In the genomic region with DNA sequence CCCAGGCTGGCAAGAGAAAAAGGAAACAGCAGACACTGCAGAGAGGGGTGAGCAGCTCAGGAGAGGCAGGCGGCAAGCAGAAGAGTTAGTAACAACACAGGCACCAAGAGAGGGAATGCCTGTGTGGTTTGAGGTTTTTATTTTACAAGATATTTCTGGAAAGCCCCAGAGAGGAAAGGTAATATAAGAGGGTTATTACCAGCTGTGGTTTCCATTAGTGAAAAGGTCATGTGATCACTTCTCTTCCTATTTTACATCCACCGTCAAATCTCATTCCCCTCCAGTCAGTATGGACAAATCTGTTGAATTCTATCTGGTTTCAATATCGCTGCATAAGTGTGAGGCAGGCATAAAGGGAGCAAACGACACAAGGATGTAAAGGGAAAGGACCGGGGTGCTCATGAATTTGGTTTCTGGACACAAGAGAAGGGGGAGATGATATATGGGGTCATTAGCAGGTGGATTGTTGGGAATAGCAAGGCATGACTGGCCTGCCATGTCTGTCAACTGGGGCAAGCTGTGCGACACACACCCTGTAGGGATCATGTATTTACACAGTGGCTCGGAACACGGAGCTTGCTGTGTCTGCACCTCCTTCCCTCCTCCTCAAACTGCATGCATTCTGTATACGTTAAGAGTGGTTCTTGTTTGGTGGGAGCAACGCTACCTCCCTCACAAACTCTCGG, we compare ENCODE assay signal across 9 mouse cellular contexts. TPM values are rescaled to one million over a fixed set of nuclear protein-coding genes. Genes with fewer than 3 reads are reported as not detected.
DNase-seq lines count a peak whose midpoint lies in the region; ATAC-seq and TF ChIP-seq lines count a peak whose summit lies in the region.
"Had no signal": no experiment of that assay in that cellular context is flagged by ENCODE, and none has a peak within 500 bp of the region (broad histone marks: within the 10 kb centered on the region; RNA-seq: fewer than 3 reads in every experiment).

No protein-coding gene starts in this region.

- no peaks in the 10 kb centered on the region for H3K36me3 ChIP-seq in embryonic facial prominence, embryonic 11.5 days (replicated peaks; ENCODE audit: control insufficient read depth, insufficient read depth, low read depth, low read length)
- no peaks in the 10 kb centered on the region for H3K36me3 ChIP-seq in embryonic facial prominence, embryonic 10.5 days (replicated peaks)
- H3K36me3 ChIP-seq in midbrain, embryonic 15.5 days (replicated peaks) = no peaks in the 10 kb centered on the region

- H3K9me3 ChIP-seq in embryonic facial prominence, embryonic 11.5 days (replicated peaks; ENCODE audit: control insufficient read depth, low read length) = no peaks in the 10 kb centered on the region
- no peaks in the 10 kb centered on the region for H3K9me3 ChIP-seq in embryonic facial prominence, embryonic 10.5 days
- no peaks in the 10 kb centered on the region for H3K9me3 ChIP-seq in midbrain, embryonic 15.5 days

- H3K4me3 ChIP-seq in embryonic facial prominence, embryonic 11.5 days (ENCODE audit: low read depth, low read length) = no peak overlapping the region
- H3K4me3 ChIP-seq in embryonic facial prominence, embryonic 10.5 days = no peak overlapping the region
- H3K4me3 ChIP-seq in left cerebral cortex, adult 2 months = peak overlapping the region; percentile 27; the same call in 1 of the 2 replicates
- H3K4me3 ChIP-seq in midbrain, embryonic 15.5 days = no peak overlapping the region

- no peak for DNase-seq in embryonic facial prominence, embryonic 11.5 days (ENCODE audit: low spot score)
- no peak for DNase-seq in embryonic facial prominence, embryonic 10.5 days (ENCODE audit: low spot score)
- DNase-seq in left cerebral cortex, adult 2 months (ENCODE audit: extremely low spot score in 1 of 2, low spot score in 2 of 2) = no peak
- DNase-seq in left cerebral cortex, postnatal 4 days = no peak
- DNase-seq in adrenal gland, postnatal 14 days = no peak
- no peak for DNase-seq in frontal cortex, postnatal 25 days (ENCODE audit: low spot score in 2 of 2)

- H3K4me1 ChIP-seq in embryonic facial prominence, embryonic 11.5 days (ENCODE audit: control insufficient read depth, insufficient read depth, low read length) = no peaks in the 10 kb centered on the region
- H3K4me1 ChIP-seq in embryonic facial prominence, embryonic 10.5 days = peaks cover 8% of the 10 kb centered on the region
- H3K4me1 ChIP-seq in midbrain, embryonic 15.5 days = peaks cover 3% of the 10 kb centered on the region

- no peak overlapping the region for H3K4me2 ChIP-seq in embryonic facial prominence, embryonic 11.5 days (ENCODE audit: low read depth, low read length)
- H3K4me2 ChIP-seq in midbrain, embryonic 15.5 days = no peak overlapping the region

- WGBS in embryonic facial prominence, embryonic 11.5 days = 67% methylated on average over 11 of the region's 11 CpGs
- WGBS in embryonic facial prominence, embryonic 10.5 days = 71% methylated on average over 11 of the region's 11 CpGs
- whole genome bisulfite sequencing in midbrain, embryonic 15.5 days = 64% methylated on average over 11 of the region's 11 CpGs

- intact Hi-C loops in left cerebral cortex, adult 2 months (cut with DNase I) = loop anchor here (2.0 to 10.0 kb wide), 5 partner anchors 78 to 702 kb away; a partner anchor contains a TSS
- intact Hi-C loops in left cerebral cortex, postnatal 4 days (cut with DNase I) = loop anchor here (5.0 kb wide), 3 partner anchors 80 to 475 kb away; no protein-coding TSS in a partner anchor

- no peak for TF ChIP-seq CTCF in left cerebral cortex, adult 2 months (IDR thresholded peaks at IDR 0.05)

- H3K27me3 ChIP-seq in embryonic facial prominence, embryonic 11.5 days (ENCODE audit: control insufficient read depth, insufficient read depth, low read length) = no peaks in the 10 kb centered on the region
- H3K27me3 ChIP-seq in embryonic facial prominence, embryonic 10.5 days (replicated peaks; ENCODE audit: low read depth, poor library complexity, severe bottlenecking) = no peaks in the 10 kb centered on the region
- H3K27me3 ChIP-seq in midbrain, embryonic 15.5 days (replicated peaks) = no peaks in the 10 kb centered on the region
- H3K27me3 ChIP-seq: Patski had no signal

- ATAC-seq in embryonic facial prominence, embryonic 11.5 days (replicated peaks; ENCODE audit: insufficient number of reproducible peaks, low FRiP score, low TSS enrichment, low read depth) = peak; percentile 52; the same call in 1 of the 2 replicates
- peak; percentile 19 to 29; a peak in 2 of 4 replicates for ATAC-seq in hematopoietic stem cell, adult 5-6 weeks (replicated peaks in 1 of 2; ENCODE audit: insufficient read depth in 1 of 2, low FRiP score in 2 of 2, low TSS enrichment in 1 of 2, low read depth in 1 of 2, poor library complexity in 2 of 2, severe bottlenecking in 2 of 2)
- ATAC-seq in midbrain, embryonic 15.5 days (replicated peaks) = peak; percentile 77; the same call in 1 of the 2 replicates

- H3K27ac ChIP-seq in embryonic facial prominence, embryonic 11.5 days (replicated peaks; ENCODE audit: low read depth, low read length) = no peak overlapping the region
- H3K27ac ChIP-seq in embryonic facial prominence, embryonic 10.5 days (replicated peaks) = no peak overlapping the region
- H3K27ac ChIP-seq in left cerebral cortex, adult 2 months = peak overlapping the region; percentile 2; the same call in 1 of the 2 replicates
- H3K27ac ChIP-seq in midbrain, embryonic 15.5 days = no peak overlapping the region

- no peak overlapping the region for H3K9ac ChIP-seq in embryonic facial prominence, embryonic 11.5 days (replicated peaks; ENCODE audit: low read length)
- H3K9ac ChIP-seq in midbrain, embryonic 15.5 days = no peak overlapping the region

RNA-seq across cellular contexts. Expression of a gene that starts 24.9 kb away (rescaled TPM):
- polyA plus RNA-seq in embryonic facial prominence, embryonic 11.5 days (2014; fragmentation: Nextera tagmentation; extraction: Ambion mirVana) = 208 and 220 TPM in 2 replicates
- 242 and 270 TPM in 2 replicates for polyA plus RNA-seq in embryonic facial prominence, embryonic 10.5 days (2016; fragmentation: Nextera tagmentation; extraction: Ambion mirVana)
- total RNA-seq in left cerebral cortex, adult 2 months (2021) = 10 to 100 TPM; 43.1 to 43.4 TPM
- 10 to 100 TPM; 56.1 to 59.4 TPM for total RNA-seq in left cerebral cortex, postnatal 4 days (2021)
- 101 and 135 TPM in 2 replicates for total RNA-seq in hematopoietic stem cell, adult 5-6 weeks (2017)
- 102 and 111 TPM in 2 replicates for polyA plus RNA-seq in midbrain, embryonic 15.5 days (2015; fragmentation: Nextera tagmentation; extraction: Ambion mirVana)
- 151 and 180 TPM in 2 replicates for total RNA-seq in adrenal gland, postnatal 14 days (2021)

Comparison
In these comparisons a context has a peak if more than half of its experiments do, and no peak if none do; other contexts are left out.
1. ATAC-seq: peak in every context shown above with its lines; median percentile 77 in midbrain, embryonic 15.5 days; 52 in embryonic facial prominence, embryonic 11.5 days; 24 in hematopoietic stem cell, adult 5-6 weeks.